Comparison of ENCODE assay signal across 10 mouse cellular contexts in genomic region chr7:4863041-4863440, GRCm38 (mm10). TPM values are rescaled to one million over a fixed set of nuclear protein-coding genes. Genes with fewer than 3 reads are reported as not detected.
DNase-seq lines count a peak whose midpoint lies in the region; ATAC-seq lines count a peak whose summit lies in the region.
"Had no signal": no experiment of that assay in that cellular context is flagged by ENCODE, and none has a peak within 500 bp of the region (broad histone marks: within the 10 kb centered on the region; RNA-seq: fewer than 3 reads in every experiment).

No protein-coding gene starts in this region.

- intact Hi-C loops in heart, postnatal 10 days (cut with DNase I) = no loop called here

- peaks cover 18% of the 10 kb centered on the region for H3K4me1 ChIP-seq in limb, embryonic 13.5 days
- H3K4me1 ChIP-seq in limb, embryonic 10.5 days = peaks cover 15% of the 10 kb centered on the region
- H3K4me1 ChIP-seq in hindbrain, embryonic 12.5 days = peaks cover 12% of the 10 kb centered on the region

- no peak for ATAC-seq in limb, embryonic 13.5 days (ENCODE audit: low FRiP score, low read depth)
- no peak for ATAC-seq in hindbrain, embryonic 12.5 days (ENCODE audit: low FRiP score)

- 53% methylated on average over 1 of the region's 1 CpGs for WGBS in limb, embryonic 13.5 days
- 88% methylated on average over 1 of the region's 1 CpGs for WGBS in limb, embryonic 10.5 days
- WGBS in hindbrain, embryonic 12.5 days = 62% methylated on average over 1 of the region's 1 CpGs

- no peak overlapping the region for H3K4me2 ChIP-seq in limb, embryonic 13.5 days (replicated peaks)
- no peak overlapping the region for H3K4me2 ChIP-seq in hindbrain, embryonic 12.5 days (replicated peaks)

- no peaks in the 10 kb centered on the region for H3K36me3 ChIP-seq in limb, embryonic 13.5 days
- H3K36me3 ChIP-seq in limb, embryonic 10.5 days = no peaks in the 10 kb centered on the region
- no peaks in the 10 kb centered on the region for H3K36me3 ChIP-seq in hindbrain, embryonic 12.5 days

- no peak overlapping the region for H3K4me3 ChIP-seq in limb, embryonic 13.5 days
- no peak overlapping the region for H3K4me3 ChIP-seq in limb, embryonic 10.5 days
- H3K4me3 ChIP-seq in hindbrain, embryonic 12.5 days = no peak overlapping the region
- H3K4me3 ChIP-seq: myocyte had no signal

- peak overlapping the region; percentile 10; the same call in 1 of the 2 replicates for H3K27ac ChIP-seq in limb, embryonic 13.5 days
- H3K27ac ChIP-seq in limb, embryonic 10.5 days = no peak overlapping the region
- H3K27ac ChIP-seq in hindbrain, embryonic 12.5 days = no peak overlapping the region

- H3K27me3 ChIP-seq in limb, embryonic 13.5 days = peaks cover 4% of the 10 kb centered on the region; the same call in 1 of the 2 replicates
- no peaks in the 10 kb centered on the region for H3K27me3 ChIP-seq in limb, embryonic 10.5 days (ENCODE audit: low read depth, poor library complexity, severe bottlenecking)
- H3K27me3 ChIP-seq in hindbrain, embryonic 12.5 days = no peaks in the 10 kb centered on the region

- no peak for DNase-seq in limb, embryonic 10.5 days (ENCODE audit: low spot score)
- peak; percentile 62 for DNase-seq in cerebellum, adult 9-11 months
- peak; percentile 52 to 64 for DNase-seq in heart, postnatal 10 days
- DNase-seq in lung, postnatal 36 days = peak; percentile 91
- no peak for DNase-seq in thymus, postnatal 25 days
- DNase-seq in retina, postnatal 1 day = no peak

- no peak overlapping the region for H3K9ac ChIP-seq in limb, embryonic 13.5 days
- H3K9ac ChIP-seq in hindbrain, embryonic 12.5 days = no peak overlapping the region

- no peaks in the 10 kb centered on the region for H3K9me3 ChIP-seq in limb, embryonic 13.5 days
- H3K9me3 ChIP-seq in limb, embryonic 10.5 days (replicated peaks) = no peaks in the 10 kb centered on the region
- H3K9me3 ChIP-seq in hindbrain, embryonic 12.5 days (replicated peaks) = no peaks in the 10 kb centered on the region

RNA-seq across cellular contexts. Expression of gene Isoc2b, which starts 7.0 kb away (rescaled TPM):
- polyA plus RNA-seq in limb, embryonic 13.5 days (2015; fragmentation: Nextera tagmentation; extraction: Ambion mirVana) = 5.6 and 6.4 TPM in 2 replicates
- 2.6 and 3.1 TPM in 2 replicates for polyA plus RNA-seq in limb, embryonic 10.5 days (2016; fragmentation: Nextera tagmentation; extraction: Ambion mirVana)
- 1 to 10 TPM; 3.6 to 4.7 TPM for total RNA-seq in heart, postnatal 10 days (2021)
- polyA plus RNA-seq in hindbrain, embryonic 12.5 days (2016; fragmentation: Nextera tagmentation; extraction: Ambion mirVana) = 5.1 and 7.0 TPM in 2 replicates

RNA-seq across cellular contexts. Expression of gene Isoc2a, which starts 13.9 kb away (rescaled TPM):
- polyA plus RNA-seq in limb, embryonic 13.5 days (2015; fragmentation: Nextera tagmentation; extraction: Ambion mirVana) = 1.2 and 1.3 TPM in 2 replicates
- 0.46 and 0.64 TPM in 2 replicates for polyA plus RNA-seq in limb, embryonic 10.5 days (2016; fragmentation: Nextera tagmentation; extraction: Ambion mirVana)
- total RNA-seq in heart, postnatal 10 days (2021) = 10 to 100 TPM; 15.8 to 16.3 TPM
- polyA plus RNA-seq in hindbrain, embryonic 12.5 days (2016; fragmentation: Nextera tagmentation; extraction: Ambion mirVana) = 0.88 and 1.2 TPM in 2 replicates

RNA-seq across cellular contexts. Expression of gene Shisa7, which starts 18.5 kb away (rescaled TPM):
- 0.17 and 0.33 TPM in 2 replicates for polyA plus RNA-seq in limb, embryonic 13.5 days (2015; fragmentation: Nextera tagmentation; extraction: Ambion mirVana)
- 0.16 and 0.18 TPM in 2 replicates for polyA plus RNA-seq in limb, embryonic 10.5 days (2016; fragmentation: Nextera tagmentation; extraction: Ambion mirVana)
- total RNA-seq in heart, postnatal 10 days (2021) = under 1 TPM in 1 of 2 experiments, not detected in 1; 0.15 TPM
- 5.3 and 6.7 TPM in 2 replicates for polyA plus RNA-seq in hindbrain, embryonic 12.5 days (2016; fragmentation: Nextera tagmentation; extraction: Ambion mirVana)
- polyA plus RNA-seq: myocyte had no signal

RNA-seq across cellular contexts. Expression of gene Gm36210, which starts 43.3 kb away (rescaled TPM):
- polyA plus RNA-seq in limb, embryonic 13.5 days (2015; fragmentation: Nextera tagmentation; extraction: Ambion mirVana) = not detected in 2 replicates
- polyA plus RNA-seq in limb, embryonic 10.5 days (2016; fragmentation: Nextera tagmentation; extraction: Ambion mirVana) = not detected in 2 replicates
- total RNA-seq in heart, postnatal 10 days (2021) = not detected
- not detected in 2 replicates for polyA plus RNA-seq in hindbrain, embryonic 12.5 days (2016; fragmentation: Nextera tagmentation; extraction: Ambion mirVana)
- polyA plus RNA-seq: gonadal fat pad, adult 2 months; myocyte had no signal

RNA-seq across cellular contexts. Expression of gene Ube2s, which starts 50.7 kb away (rescaled TPM):
- 328 and 349 TPM in 2 replicates for polyA plus RNA-seq in limb, embryonic 13.5 days (2015; fragmentation: Nextera tagmentation; extraction: Ambion mirVana)
- polyA plus RNA-seq in limb, embryonic 10.5 days (2016; fragmentation: Nextera tagmentation; extraction: Ambion mirVana) = 500 and 550 TPM in 2 replicates
- 100 to 1,000 TPM; 149 to 152 TPM for total RNA-seq in heart, postnatal 10 days (2021)
- polyA plus RNA-seq in hindbrain, embryonic 12.5 days (2016; fragmentation: Nextera tagmentation; extraction: Ambion mirVana) = 331 and 348 TPM in 2 replicates

Comparison
In these comparisons a context has a peak if more than half of its experiments do, and no peak if none do; other contexts are left out.
1. DNase-seq: peak in cerebellum, adult 9-11 months (single experiment), heart, postnatal 10 days (2 of 2) and lung, postnatal 36 days (single experiment); none in limb, embryonic 10.5 days (single experiment), thymus, postnatal 25 days (single experiment) and retina, postnatal 1 day (single experiment).